Mouse (Mus musculus) urinary bladder, adult 2 months (tissue): Measurements from ENCODE around the gene Rnf2. TPM values are rescaled to one million over a fixed set of nuclear protein-coding genes. Genes with fewer than 3 reads are reported as not detected.

Experiments
- polyA plus RNA-seq: library from polyadenylated mRNA; depleted of rRNA; stranded (reverse); fragments of >200 nt; gene quantifications from 2 replicates; pipeline ENCODE4 v1.2.3, GENCODE M21; 2012; rRNA removed

Gene Rnf2
- polyA plus RNA-seq, 1 experiment, result 37.8 TPM

Other genes with a start within 250 kb of the Rnf2 start
- 65.5 and 76.2 TPM in 2 replicates for gene Ivns1abp, start 156.5 kb downstream of the Rnf2 start, polyA plus RNA-seq
- 14.6 and 20.1 TPM in 2 replicates for gene Swt1, start 72.5 kb downstream of the Rnf2 start, polyA plus RNA-seq
- 28.8 and 29.3 TPM in 2 replicates for gene Trmt1l, start 72.4 kb downstream of the Rnf2 start, polyA plus RNA-seq
- 112 and 160 TPM in 2 replicates for gene Fam129a, start 70.2 kb upstream of the Rnf2 start, polyA plus RNA-seq